Mouse (Mus musculus) lung, adult 2 months (tissue): ENCODE measurements around the gene Vps39. TPM values are rescaled to one million over a fixed set of nuclear protein-coding genes. Genes with fewer than 3 reads are reported as not detected.

Experiments
- DNase-seq: peaks from one replicate; pipeline ENCODE4 v3.0.0; 2022
- H3K4me1 ChIP-seq: fragments of 200-500 bp; 2 replicates; pipeline ENCODE4 v1.6.1; 2011; ENCODE audit warnings: low read length; ENCODE audit not compliant: control insufficient read depth, insufficient read depth
- H3K4me3 ChIP-seq: fragments of 200-500 bp; replicated peaks from 2 replicates; pipeline ENCODE3; 2011; ENCODE audit warnings: low read depth, mild to moderate bottlenecking, control low read depth, low read length; ENCODE audit errors: extremely low read depth
- CTCF ChIP-seq: fragments of 200-500 bp; IDR thresholded peaks from 2 replicates; pipeline ENCODE4 v1.5.1; 2011; ENCODE audit warnings: mild to moderate bottlenecking, low read length, control low read depth; ENCODE audit not compliant: insufficient read depth
- POLR2A ChIP-seq: fragments of 200-500 bp; IDR thresholded peaks from 2 replicates; pipeline ENCODE4 v1.6.1; 2011; ENCODE audit warnings: low read depth, mild to moderate bottlenecking, control low read depth, low read length, borderline replicate concordance; ENCODE audit errors: extremely low read depth
- WGBS: fragments of 180-500 bp; shearing (Covaris S2); methylation state at CpG from one replicate; pipeline ENCODE4 v1.1.7; 2018; 5-methylcytosine and 5-hydroxymethylcytosine counted together
- polyA plus RNA-seq: library from polyadenylated mRNA; depleted of rRNA; stranded (reverse); fragments of >200 nt; gene quantifications from 2 replicates; pipeline ENCODE4 v1.2.3, GENCODE M21; 2012

The Vps39 gene
- polyA plus RNA-seq, 1 experiment = 27.0 TPM

DNA sequence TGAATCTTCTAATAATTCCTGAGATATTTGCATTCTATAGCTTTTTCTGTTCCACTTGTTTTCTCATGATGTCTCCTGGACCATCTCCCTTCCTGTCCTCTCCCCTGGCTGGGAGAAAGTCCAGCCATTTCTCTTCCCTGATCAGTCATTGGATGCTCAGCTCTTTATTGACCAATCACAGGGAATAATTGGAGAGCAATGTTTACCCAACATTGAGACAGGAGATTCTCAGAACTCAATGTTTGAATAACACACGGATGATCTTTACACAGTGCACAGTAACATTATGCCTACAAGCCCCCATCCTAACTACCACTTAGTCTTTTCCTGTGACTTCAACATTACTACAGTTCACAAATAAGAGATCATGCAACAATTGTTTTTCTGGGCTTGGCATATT, 7.5 kb upstream of the Vps39 start:
- 49% methylated on average over 1 of the region's 1 CpGs for WGBS
- Histone ChIP-seq H3K4me3 (no peak overlapping the region), H3K4me1 (peaks cover 3% of the 10 kb centered on the region; the same call in 1 of the 2 replicates)
- no peak for TF ChIP-seq CTCF
- TF ChIP-seq POLR2A = no peak
- DNase-seq = no peak

DNA sequence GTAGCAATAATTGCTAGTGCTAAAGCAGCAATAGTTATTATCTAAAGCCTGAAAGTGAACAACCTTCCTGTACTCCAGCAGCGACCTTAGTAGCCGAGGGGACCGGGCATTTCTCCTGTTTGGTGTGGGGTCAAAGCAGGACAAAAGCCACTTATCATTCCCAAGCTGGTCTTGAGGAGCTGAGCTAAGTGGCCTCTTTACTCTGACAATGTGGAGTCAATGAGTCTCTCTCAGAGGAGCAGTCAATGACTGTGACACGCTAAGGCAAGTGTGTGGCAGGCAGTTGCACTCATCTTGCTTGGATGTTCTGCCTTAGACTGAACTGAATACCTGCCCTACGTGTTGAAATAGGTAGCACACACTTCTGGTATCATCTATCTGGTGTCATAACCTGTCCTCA, 1.6 kb downstream of the Vps39 start:
- Histone ChIP-seq H3K4me1 (peaks cover 9% of the 10 kb centered on the region), H3K4me3 (no peak overlapping the region)
- 66% methylated on average over 5 of the region's 5 CpGs for WGBS
- peak; percentile 26 for DNase-seq
- TF ChIP-seq CTCF = no peak
- no peak for TF ChIP-seq POLR2A

DNA sequence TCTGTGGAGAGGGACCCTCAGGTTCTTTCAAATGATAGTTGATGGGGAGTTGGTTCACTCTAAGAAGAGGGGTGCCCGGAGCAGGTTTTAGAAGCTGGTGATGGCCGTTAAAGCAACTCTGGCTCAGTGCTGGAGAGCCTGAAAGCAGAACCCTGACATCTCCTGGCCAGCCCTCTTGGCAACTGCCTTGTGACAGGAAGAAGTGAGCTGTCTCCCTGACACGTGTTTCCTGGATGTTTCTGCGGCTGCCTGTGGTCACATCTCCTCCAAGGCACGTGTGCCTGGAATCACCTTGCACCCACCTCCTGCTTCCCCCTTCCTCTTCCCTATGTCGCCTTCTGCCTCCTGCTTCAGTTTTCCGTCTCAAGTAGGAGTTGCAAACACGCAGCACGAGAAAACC, 4.8 kb downstream of the Vps39 start:
- no peak for TF ChIP-seq POLR2A
- no peak for TF ChIP-seq CTCF
- WGBS = 43% methylated on average over 9 of the region's 9 CpGs
- peak; percentile 19 for DNase-seq
- Histone ChIP-seq H3K4me3 (no peak overlapping the region), H3K4me1 (peaks cover 9% of the 10 kb centered on the region)

DNA sequence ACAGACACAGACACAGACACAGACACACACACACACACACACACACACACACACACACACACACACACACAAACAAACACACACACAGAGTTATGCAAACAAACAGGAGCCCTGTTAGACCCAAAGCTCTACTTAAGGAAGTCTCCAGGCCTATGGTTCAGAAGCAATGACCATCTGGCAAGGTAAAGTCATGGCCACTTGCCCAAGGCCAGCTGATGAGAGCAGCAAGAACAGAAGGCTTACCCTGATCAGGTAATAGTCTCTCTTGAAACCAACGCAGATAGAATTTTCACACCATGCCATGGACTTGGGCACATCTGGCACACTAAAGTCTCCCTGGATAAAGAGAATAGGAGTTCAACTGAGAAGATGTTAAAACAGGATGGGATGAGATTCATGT, 11.2 kb downstream of the Vps39 start:
- 95% methylated on average over 1 of the region's 1 CpGs for WGBS
- Histone ChIP-seq H3K4me3 (no peak overlapping the region), H3K4me1 (no peaks in the 10 kb centered on the region)
- no peak for DNase-seq
- TF ChIP-seq POLR2A (no peak), CTCF (no peak)

DNA sequence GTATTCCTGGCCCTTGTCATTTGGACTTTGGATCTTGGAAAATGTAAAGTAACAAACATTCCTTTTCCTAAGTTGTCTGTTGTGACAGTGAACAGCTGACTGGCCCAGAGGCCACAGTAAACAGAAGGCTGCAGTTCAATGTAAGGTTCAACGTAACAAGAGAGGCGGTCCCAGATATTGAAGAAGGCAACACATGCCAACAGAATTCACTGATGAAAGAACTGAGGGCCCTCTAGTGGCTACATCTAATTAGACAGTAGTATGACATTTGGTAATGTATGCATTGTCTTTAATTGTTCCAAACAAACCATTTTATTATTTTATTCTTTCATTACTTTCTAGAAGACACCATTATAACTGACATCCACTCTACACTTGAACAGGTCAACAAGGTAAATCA, 15.1 kb downstream of the Vps39 start:
- TF ChIP-seq POLR2A (no peak), CTCF (no peak)
- DNase-seq = no peak
- 50% methylated on average over 2 of the region's 2 CpGs for WGBS
- no peaks in the 10 kb centered on the region for H3K4me1 ChIP-seq
- no peak overlapping the region for H3K4me3 ChIP-seq

DNA sequence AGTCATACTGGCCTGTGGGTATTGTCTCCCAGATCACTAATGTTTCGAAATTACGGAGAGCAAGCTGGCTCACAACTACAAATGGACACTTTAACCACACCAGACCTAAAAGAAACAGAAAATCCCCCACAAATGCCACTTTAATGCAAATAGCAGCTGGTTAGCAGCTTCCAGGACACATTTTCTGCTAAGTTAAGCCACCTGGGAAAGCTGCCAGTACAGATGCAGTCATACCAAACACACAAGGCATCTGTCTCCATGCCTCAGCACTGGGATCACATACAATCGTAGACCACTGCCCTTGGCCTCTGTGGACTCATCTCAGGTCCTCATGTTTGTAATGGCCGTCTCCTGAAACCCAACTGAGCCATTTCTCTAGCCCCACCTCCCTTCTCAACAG, 21.4 kb downstream of the Vps39 start:
- no peak for DNase-seq
- Histone ChIP-seq H3K4me1 (no peaks in the 10 kb centered on the region), H3K4me3 (no peak overlapping the region)
- WGBS = 85% methylated on average over 4 of the region's 4 CpGs
- no peak for TF ChIP-seq POLR2A
- TF ChIP-seq CTCF = no peak

DNA sequence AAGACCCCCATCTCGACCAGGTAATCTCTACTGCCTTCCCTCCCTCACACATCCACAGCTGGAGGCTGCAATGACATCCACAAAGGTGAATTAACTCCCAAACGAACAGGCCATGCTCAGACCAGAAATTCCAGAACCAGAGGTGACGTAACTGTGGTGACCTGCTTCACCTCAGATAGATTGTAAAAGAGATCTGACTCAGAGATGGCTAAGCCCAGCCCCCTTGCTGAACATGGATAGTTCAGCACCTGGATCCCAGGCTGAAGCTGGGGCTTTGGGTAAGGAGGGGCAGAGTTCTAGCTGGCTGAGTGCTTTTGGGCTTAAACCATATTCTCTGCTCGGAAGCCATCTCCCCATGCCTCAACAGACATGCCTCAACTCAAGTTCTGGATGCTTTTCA, 37.9 kb downstream of the Vps39 start:
- no peak for DNase-seq
- no peak for TF ChIP-seq POLR2A
- TF ChIP-seq CTCF = no peak
- H3K4me1 ChIP-seq = peaks cover 3% of the 10 kb centered on the region
- WGBS = 71% methylated on average over 4 of the region's 4 CpGs
- H3K4me3 ChIP-seq = no peak overlapping the region

DNA sequence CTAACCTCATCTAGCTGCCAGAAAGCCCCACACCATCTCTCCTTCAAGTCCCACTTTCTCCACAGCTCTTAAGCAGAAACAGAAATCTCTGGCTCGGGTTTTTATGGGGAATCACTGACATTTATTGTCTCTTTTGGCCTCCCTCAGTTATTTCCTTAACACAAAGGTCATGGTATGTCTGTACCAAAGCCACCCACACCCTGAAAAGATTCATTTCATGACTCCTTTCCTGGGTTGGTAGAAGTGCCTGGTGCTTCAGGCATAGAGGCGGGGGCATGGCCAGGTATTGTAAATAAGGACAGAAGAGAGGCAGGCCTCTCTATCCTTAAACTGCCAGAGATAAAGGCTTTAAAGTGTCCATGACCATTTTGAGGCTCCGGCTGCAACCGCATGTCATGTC, 38.5 kb downstream of the Vps39 start:
- no peak for TF ChIP-seq POLR2A
- Histone ChIP-seq H3K4me1 (peaks cover 3% of the 10 kb centered on the region), H3K4me3 (no peak overlapping the region)
- 70% methylated on average over 4 of the region's 4 CpGs for WGBS
- no peak for DNase-seq

DNA sequence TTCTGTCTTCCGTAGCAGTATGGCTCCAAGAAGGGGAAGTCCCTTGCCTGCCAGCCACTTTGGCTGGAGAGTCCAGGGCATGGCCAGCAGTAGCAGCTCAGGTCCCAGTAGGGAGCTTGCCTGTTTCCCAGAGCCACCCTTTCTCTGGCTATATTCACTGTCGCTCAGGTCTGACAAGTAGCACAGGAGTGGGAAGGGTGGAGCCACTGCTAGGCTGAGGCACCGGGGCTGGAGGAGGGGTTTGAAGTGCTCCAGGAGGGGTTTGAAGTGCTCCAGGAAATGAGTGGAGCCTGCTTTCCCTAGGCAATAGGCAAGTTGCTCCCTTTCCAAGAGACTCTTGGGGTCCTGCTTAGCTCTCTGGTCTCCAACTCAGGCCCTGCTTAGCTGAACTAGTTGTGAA, 39.0 kb downstream of the Vps39 start, which contains the start of gene Pla2g4f:
Gene Pla2g4f, minus strand, starts transcription at position 190 of the 400 bp plus-strand sequence.
- Histone ChIP-seq H3K4me3 (no peak within 1 kb of the TSS), H3K4me1 (peaks cover 3% of the 10 kb centered on the region)
- DNase-seq = peak; percentile 41
- 34% methylated on average over 3 of the region's 3 CpGs for WGBS
- TF ChIP-seq CTCF (no peak), POLR2A (no peak)

DNA sequence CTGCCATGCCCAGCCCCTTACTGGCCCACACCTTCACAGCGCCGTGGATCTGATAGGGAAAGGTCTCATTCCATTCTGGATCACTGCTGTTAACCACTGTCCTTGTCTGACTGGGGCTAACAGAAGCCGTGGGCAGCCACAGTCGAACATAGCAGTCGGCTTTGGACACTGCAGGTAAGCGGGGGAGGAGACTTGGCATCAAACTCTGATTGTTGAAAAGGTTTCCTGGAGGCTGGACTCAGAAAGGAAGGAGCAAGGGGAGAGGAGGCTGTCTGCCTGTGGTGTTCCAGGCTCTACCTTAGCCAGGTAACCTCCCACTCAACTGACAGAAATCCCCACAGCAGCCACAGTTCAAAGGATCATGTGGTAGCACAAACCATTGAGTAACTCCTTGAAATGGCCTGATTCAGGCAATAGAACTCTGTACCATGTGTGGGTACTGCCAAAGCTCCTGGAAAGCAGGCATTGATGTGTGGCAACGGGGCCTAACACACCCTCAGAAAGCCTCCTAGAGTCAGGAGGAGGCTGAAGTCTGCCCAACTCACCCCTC, 40.6 kb downstream of the Vps39 start:
- no peak for TF ChIP-seq CTCF
- TF ChIP-seq POLR2A = no peak
- Histone ChIP-seq H3K4me3 (no peak overlapping the region), H3K4me1 (peaks cover 3% of the 10 kb centered on the region)
- WGBS = 63% methylated on average over 7 of the region's 7 CpGs
- DNase-seq = peak; percentile 16
